Mouse (Mus musculus) thymus, postnatal 25 days (tissue): Measurements from ENCODE around the gene Nhs.
"Not testable (repeated sequence)": the region's sequence is repeated elsewhere in the genome, so short reads cannot be mapped to it uniquely, and the experiment has no call there.

Source experiments
- DNase-seq: peaks from one replicate; pipeline ENCODE4 v3.0.0; 2022

Gene Nhs

GRCm38 (mm10) chrX:161926683-161927053 is 232.9 kb downstream of the Nhs start:
- no peak for DNase-seq

GRCm38 (mm10) chrX:161925973-161926682 is 233.4 kb downstream of the Nhs start:
- no peak for DNase-seq

GRCm38 (mm10) chrX:161922655-161923054 is 236.9 kb downstream of the Nhs start:
- no peak for DNase-seq

GRCm38 (mm10) chrX:161921581-161921980 is 237.9 kb downstream of the Nhs start:
- no peak for DNase-seq

GRCm38 (mm10) chrX:161909963-161910362 is 249.6 kb downstream of the Nhs start:
- DNase-seq, result no peak

GRCm38 (mm10) chrX:161908652-161909403 is 250.7 kb downstream of the Nhs start:
- no peak for DNase-seq

- no peak for DNase-seq
Measured at GRCm38 (mm10) chrX:161907595-161908592, 251.6 kb downstream of the Nhs start.

GRCm38 (mm10) chrX:161894442-161894841 is 265.1 kb downstream of the Nhs start:
- DNase-seq, result no peak

- no peak for DNase-seq
Measured at GRCm38 (mm10) chrX:161883661-161884060, 275.9 kb downstream of the Nhs start.

GRCm38 (mm10) chrX:161877123-161877522 is 282.4 kb downstream of the Nhs start:
- DNase-seq, result no peak

- DNase-seq, result no peak
Measured at GRCm38 (mm10) chrX:161873511-161873910, 286.0 kb downstream of the Nhs start.

GRCm38 (mm10) chrX:161871306-161871705 is 288.2 kb downstream of the Nhs start:
- no peak for DNase-seq

GRCm38 (mm10) chrX:161855630-161856029 is 303.9 kb downstream of the Nhs start:
- no peak for DNase-seq

- DNase-seq, result no peak
Measured at GRCm38 (mm10) chrX:161853626-161854312, 305.8 kb downstream of the Nhs start.

- not testable (repeated sequence) for DNase-seq
Measured at GRCm38 (mm10) chrX:161826186-161826585, 333.3 kb downstream of the Nhs start.

GRCm38 (mm10) chrX:161790182-161790581 is 369.3 kb downstream of the Nhs start:
- DNase-seq, result no peak
